Mouse (Mus musculus) cerebellum, adult 2 months (tissue): ENCODE data around the gene Dtnb.

Source experiments
- CTCF ChIP-seq: fragments of 200-500 bp; IDR thresholded peaks from 2 replicates; pipeline ENCODE4 v1.5.1; 2011; ENCODE audit warnings: low read depth, mild to moderate bottlenecking, control low read depth, low read length, moderate library complexity, borderline replicate concordance; ENCODE audit not compliant: insufficient read depth
- POLR2A ChIP-seq: fragments of 200-500 bp; IDR thresholded peaks from 2 replicates; pipeline ENCODE4 v1.6.1; 2011; ENCODE audit warnings: low read length, control low read depth, borderline replicate concordance; ENCODE audit not compliant: insufficient read depth

DNA sequence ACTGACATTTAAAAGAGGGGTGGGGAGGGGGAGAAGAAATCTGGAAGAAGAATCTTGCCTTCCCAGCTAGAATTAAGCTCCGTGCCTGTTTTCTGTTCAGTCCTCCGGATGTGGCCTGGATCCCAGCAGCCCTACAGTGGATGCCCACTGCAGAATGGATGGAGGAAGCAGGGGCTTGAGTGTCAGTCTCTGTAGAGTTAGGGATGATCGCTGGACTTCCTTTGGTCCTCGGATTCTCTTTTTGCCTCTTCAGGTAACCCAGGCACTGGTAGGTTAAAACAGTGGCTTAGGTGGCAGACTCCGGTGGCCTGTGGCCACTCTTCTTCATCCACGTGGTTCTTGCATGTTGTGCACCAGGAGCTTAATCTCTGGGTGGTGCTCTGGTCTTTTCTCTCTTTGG lies 1.2 kb downstream of the Dtnb start:
- TF ChIP-seq POLR2A (no peak), CTCF (no peak)
